Mouse (Mus musculus) layer of hippocampus, postnatal 14 days (tissue): ENCODE results near the gene Farp1. TPM values are rescaled to one million over a fixed set of nuclear protein-coding genes. Genes with fewer than 3 reads are reported as not detected.

ENCODE experiments used
- DNase-seq, 2 experiments: peaks; one replicate each; pipeline ENCODE4 v3.0.0; 2021 to 2022; ENCODE audit warnings: low spot score in 2 of 2, mixed read lengths in 1 of 2
- total RNA-seq, 2 experiments: library from RNA; stranded (reverse); gene quantifications; 2 replicates each; pipeline ENCODE4 v1.2.3; 2021

The Farp1 gene
- total RNA-seq, 2 experiments from 2014 or later = 88.3 to 92.0 TPM

GRCm38 (mm10) chr14:121143831-121144455, 108.9 kb downstream of the Farp1 start:
- no peak for DNase-seq

- no peak for DNase-seq
These were observed 109.5 kb downstream of the Farp1 start for GRCm38 (mm10) chr14:121144496-121144895.

- DNase-seq = no peak
These were observed 110.3 kb downstream of the Farp1 start for GRCm38 (mm10) chr14:121145291-121145690.

- no peak for DNase-seq
These were observed 110.7 kb downstream of the Farp1 start for GRCm38 (mm10) chr14:121145698-121146097.

GRCm38 (mm10) chr14:121146213-121146612, 111.2 kb downstream of the Farp1 start:
- no peak for DNase-seq

GRCm38 (mm10) chr14:121147026-121147425, 112.0 kb downstream of the Farp1 start:
- DNase-seq = no peak

GRCm38 (mm10) chr14:121148088-121148785, 113.2 kb downstream of the Farp1 start:
- DNase-seq = no peak

GRCm38 (mm10) chr14:121149984-121150383, 115.0 kb downstream of the Farp1 start:
- no peak for DNase-seq

GRCm38 (mm10) chr14:121151837-121152236, 116.8 kb downstream of the Farp1 start:
- no peak for DNase-seq

- no peak for DNase-seq
These were observed 117.8 kb downstream of the Farp1 start for GRCm38 (mm10) chr14:121152771-121153170.

GRCm38 (mm10) chr14:121153260-121153659, 118.3 kb downstream of the Farp1 start:
- DNase-seq = no peak

- no peak for DNase-seq
These were observed 120.2 kb downstream of the Farp1 start for GRCm38 (mm10) chr14:121155173-121155572.

- DNase-seq = no peak
These were observed 123.6 kb downstream of the Farp1 start for GRCm38 (mm10) chr14:121158616-121159015.

GRCm38 (mm10) chr14:121162822-121163221, 127.8 kb downstream of the Farp1 start:
- DNase-seq = no peak

- no peak for DNase-seq
These were observed 129.9 kb downstream of the Farp1 start for GRCm38 (mm10) chr14:121164866-121165265.

GRCm38 (mm10) chr14:121165408-121166037, 130.5 kb downstream of the Farp1 start:
- peak; percentile 41 to 77 for DNase-seq

GRCm38 (mm10) chr14:121166038-121166436, 131.0 kb downstream of the Farp1 start:
- no peak for DNase-seq

- DNase-seq = no peak
These were observed 133.7 kb downstream of the Farp1 start for GRCm38 (mm10) chr14:121168716-121169115.

GRCm38 (mm10) chr14:121170321-121170720, 135.3 kb downstream of the Farp1 start:
- DNase-seq = no peak

- peak; percentile 65 to 77 for DNase-seq
These were observed 137.4 kb downstream of the Farp1 start for GRCm38 (mm10) chr14:121172065-121173036.

- DNase-seq = no peak
These were observed 140.4 kb downstream of the Farp1 start for GRCm38 (mm10) chr14:121175385-121175784.
